Mouse (Mus musculus) thymus, adult 2 months (tissue): Measurements from ENCODE around the gene Fam45a.

Experiments
- CTCF ChIP-seq: fragments of 200-500 bp; IDR thresholded peaks from 2 replicates; pipeline ENCODE4 v1.5.1; 2012; ENCODE audit warnings: mild to moderate bottlenecking, control low read depth, low read length, moderate library complexity, borderline replicate concordance; ENCODE audit not compliant: control insufficient read depth, poor library complexity, insufficient read depth; ENCODE audit errors: extremely low read depth
- POLR2A ChIP-seq: fragments of 200-500 bp; IDR thresholded peaks from 2 replicates; pipeline ENCODE4 v1.6.1; 2012; ENCODE audit warnings: mild to moderate bottlenecking, low read length, control low read depth, moderate library complexity; ENCODE audit not compliant: control insufficient read depth, poor library complexity, insufficient read depth; ENCODE audit errors: extremely low read depth

DNA sequence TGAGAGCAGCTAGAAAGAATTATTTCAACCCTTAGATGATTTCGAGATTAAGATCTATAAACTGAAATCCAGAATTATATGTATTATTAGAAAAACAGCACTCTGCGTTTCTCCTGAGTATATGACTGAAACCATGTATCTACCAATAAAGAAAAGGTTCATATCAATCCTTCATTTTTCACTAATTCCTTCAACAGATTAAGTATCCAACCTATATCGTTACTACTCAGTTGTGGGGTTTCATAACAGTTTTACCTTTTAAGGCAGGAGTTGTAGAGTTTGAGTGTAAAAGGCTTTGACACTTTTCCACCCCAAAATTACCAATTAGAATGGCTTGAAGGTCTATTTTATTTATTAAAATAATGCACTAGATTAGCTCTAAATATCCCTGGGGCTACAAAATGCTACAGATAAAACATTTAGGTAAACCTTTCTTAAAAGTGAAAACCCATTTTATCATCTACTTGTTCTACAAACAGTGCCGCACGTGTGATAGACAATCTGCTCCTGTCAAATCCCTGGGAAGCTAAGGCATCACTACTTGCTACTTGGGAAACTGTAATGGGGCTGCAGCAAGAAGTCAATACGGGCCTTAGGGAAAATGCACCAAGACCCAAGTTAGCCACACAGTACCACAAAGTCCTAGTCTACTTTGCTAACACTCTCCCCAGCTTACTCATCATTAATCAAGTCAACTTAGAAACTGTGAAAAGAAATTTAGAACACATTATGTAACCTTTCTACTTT, 23.0 kb upstream of the Fam45a start:
- TF ChIP-seq CTCF = no peak
- no peak for TF ChIP-seq POLR2A
